ENCODE assay signal across 27 mouse cellular contexts in genomic region chr10:63119916-63120315, GRCm38 (mm10). TPM values are rescaled to one million over a fixed set of nuclear protein-coding genes. Genes with fewer than 3 reads are reported as not detected.
"Had no signal": no experiment of that assay in that cellular context is flagged by ENCODE, and none has a peak within 500 bp of the region (broad histone marks: within the 10 kb centered on the region; RNA-seq: fewer than 3 reads in every experiment).

No protein-coding gene starts in this region.

- H3K4me1 ChIP-seq: midbrain, embryonic 10.5 days; midbrain, embryonic 13.5 days; midbrain, embryonic 15.5 days; neural tube, embryonic 13.5 days; neural tube, embryonic 15.5 days; stomach, embryonic 15.5 days had no signal

- H3K27ac ChIP-seq: liver, embryonic 14.5 days; midbrain, embryonic 10.5 days; midbrain, embryonic 13.5 days; midbrain, embryonic 15.5 days; neural tube, embryonic 13.5 days; neural tube, embryonic 15.5 days; stomach, embryonic 15.5 days; stomach, postnatal 0 days had no signal

- H3K27me3 ChIP-seq: midbrain, embryonic 13.5 days; midbrain, embryonic 15.5 days; neural tube, embryonic 13.5 days; neural tube, embryonic 15.5 days; stomach, embryonic 15.5 days had no signal

- H3K36me3 ChIP-seq: midbrain, embryonic 10.5 days; midbrain, embryonic 13.5 days; midbrain, embryonic 15.5 days; neural tube, embryonic 13.5 days; neural tube, embryonic 15.5 days; stomach, embryonic 15.5 days had no signal

- H3K4me3 ChIP-seq: midbrain, embryonic 10.5 days; midbrain, embryonic 13.5 days; midbrain, embryonic 15.5 days; myocyte; neural tube, embryonic 13.5 days; neural tube, embryonic 15.5 days; stomach, embryonic 15.5 days had no signal

- H3K9me3 ChIP-seq: midbrain, embryonic 10.5 days; midbrain, embryonic 13.5 days; midbrain, embryonic 15.5 days; neural tube, embryonic 13.5 days; neural tube, embryonic 15.5 days; stomach, embryonic 15.5 days had no signal

- DNase-seq: lung, adult 18-20 months; lung, embryonic 14.5 days; lung, postnatal 10 days; lung, postnatal 4 days; retina, postnatal 1 day; right cerebral cortex, adult 18-20 months; right cerebral cortex, postnatal 25 days; right cerebral cortex, postnatal 4 days; spleen, adult 18-20 months; thymus, adult 2 months; thymus, postnatal 25 days; thymus, postnatal 4 days had no signal

RNA-seq across cellular contexts. Expression of gene Atoh7, which starts 20.5 kb away (rescaled TPM):
- total RNA-seq: megakaryocyte, adult 5-6 weeks; megakaryocyte-erythroid progenitor cell, adult 5-6 weeks had no signal
- polyA plus RNA-seq: liver, embryonic 16.5 days; lung, embryonic 16.5 days; myocyte; small intestine, adult 2 months; stomach, postnatal 0 days; testis, adult 2 months had no signal
